Mouse (Mus musculus) CH12.LX (cell line): Measurements from ENCODE around the gene Suox. TPM values are rescaled to one million over a fixed set of nuclear protein-coding genes. Genes with fewer than 3 reads are reported as not detected.
A peak's percentile ranks its signal among the peaks of the same experiment; 100 is the strongest.

Experiments
- DNase-seq: peaks from one replicate; pipeline ENCODE4 v3.0.0-alpha.2; 2013; ENCODE audit errors: extremely low read depth
- H3K27ac ChIP-seq: 2 replicates; pipeline ENCODE4 v1.5.1; 2012; ENCODE audit warnings: low read depth, mild to moderate bottlenecking, control low read depth, moderate library complexity; ENCODE audit not compliant: insufficient read depth
- H3K27me3 ChIP-seq: replicated peaks from 2 replicates; pipeline ENCODE3; 2012; ENCODE audit warnings: inconsistent platforms
- H3K36me3 ChIP-seq, 2 experiments: replicated peaks in 1 of 2; 2 replicates each; pipeline versions ENCODE3 to v1.6.1; 2012; ENCODE audit warnings: inconsistent platforms in 1 of 2, low read length in 1 of 2, mild to moderate bottlenecking in 1 of 2, mixed read lengths in 1 of 2, moderate library complexity in 1 of 2; ENCODE audit not compliant: control insufficient read depth in 1 of 2, insufficient read depth in 1 of 2
- H3K4me1 ChIP-seq, 2 experiments: 2 replicates each; pipeline ENCODE4 v1.6.1; 2012; ENCODE audit warnings: inconsistent platforms in 1 of 2, moderate library complexity in 1 of 2; ENCODE audit not compliant: insufficient read depth in 2 of 2, control insufficient read depth in 1 of 2
- H3K4me2 ChIP-seq: 2 replicates; pipeline ENCODE4 v1.6.1; 2012; ENCODE audit warnings: low read depth, mild to moderate bottlenecking, control low read depth; ENCODE audit not compliant: poor library complexity, insufficient read depth, severe bottlenecking
- H3K4me3 ChIP-seq, 3 experiments: fragments of 150-350 bp in 1 of 3; sonication (generic) in 1 of 3; replicated peaks in 1 of 3; 2 replicates each; pipeline versions ENCODE3 to v1.5.1; 2011 to 2012; ENCODE audit warnings: low read depth in 2 of 3, low read length in 2 of 3, mild to moderate bottlenecking in 2 of 3, moderate library complexity in 2 of 3, control low read depth in 1 of 3, improper control_type of control experiment in 1 of 3, inconsistent platforms in 1 of 3, mixed read lengths in 1 of 3; ENCODE audit not compliant: poor library complexity in 1 of 3
- H3K79me2 ChIP-seq: replicated peaks from 2 replicates; pipeline ENCODE4 v1.6.1; 2012; ENCODE audit warnings: mild to moderate bottlenecking, moderate library complexity; ENCODE audit not compliant: control insufficient read depth, poor library complexity, insufficient read depth, severe bottlenecking; ENCODE audit errors: extremely low read depth
- H3K9ac ChIP-seq: 2 replicates; pipeline ENCODE4 v1.6.1; 2012; ENCODE audit warnings: low read depth, mild to moderate bottlenecking, control low read depth, moderate library complexity; ENCODE audit not compliant: insufficient read depth
- H3K9me3 ChIP-seq: replicated peaks from 2 replicates; pipeline ENCODE3; 2012; ENCODE audit warnings: low read length, inconsistent platforms, mixed read lengths
- BHLHE40 ChIP-seq: IDR thresholded peaks from 2 replicates; pipeline ENCODE4 v1.6.1; 2011; ENCODE audit warnings: mild to moderate bottlenecking, low read depth, low read length, improper control_type of control experiment
- CHD1 ChIP-seq: IDR thresholded peaks from 2 replicates; pipeline ENCODE4 v1.6.1; 2012; ENCODE audit warnings: low read depth, low read length, improper control_type of control experiment, inconsistent platforms
- CHD2 ChIP-seq: IDR thresholded peaks from 2 replicates; pipeline ENCODE4 v1.6.1; 2011; ENCODE audit warnings: low read length, improper control_type of control experiment
- CTCF ChIP-seq, 2 experiments: IDR thresholded peaks in 1 of 2; conservative IDR thresholded peaks in 1 of 2; 2 replicates each; pipeline ENCODE4 v1.5.1; 2011 to 2012; ENCODE audit warnings: low read depth in 2 of 2, low read length in 2 of 2, improper control_type of control experiment in 1 of 2, inconsistent platforms in 1 of 2, mild to moderate bottlenecking in 1 of 2, moderate library complexity in 1 of 2
- E2F4 ChIP-seq: IDR thresholded peaks from 2 replicates; pipeline ENCODE4 v1.6.1; 2011; ENCODE audit warnings: low read depth, low read length, improper control_type of control experiment; ENCODE audit not compliant: insufficient replicate concordance
- ELF1 ChIP-seq: IDR thresholded peaks from 2 replicates; pipeline ENCODE4 v1.6.1; 2014; ENCODE audit warnings: low read depth, mild to moderate bottlenecking, inconsistent platforms, low read length, improper control_type of control experiment
- EP300 ChIP-seq: IDR thresholded peaks from 2 replicates; pipeline ENCODE4 v1.6.1; 2011; ENCODE audit warnings: low read length, improper control_type of control experiment
- ETS1 ChIP-seq: conservative IDR thresholded peaks from 2 replicates; pipeline ENCODE4 v1.6.1; 2012; ENCODE audit warnings: low read depth, mild to moderate bottlenecking, inconsistent platforms, low read length, improper control_type of control experiment, moderate library complexity
- GABPA ChIP-seq: IDR thresholded peaks from 2 replicates; pipeline ENCODE4 v1.6.1; 2012; ENCODE audit warnings: low read depth, low read length, improper control_type of control experiment, inconsistent platforms; ENCODE audit not compliant: insufficient replicate concordance
- HCFC1 ChIP-seq: IDR thresholded peaks from 2 replicates; pipeline ENCODE4 v1.6.1; 2012; ENCODE audit warnings: low read depth, mild to moderate bottlenecking, inconsistent platforms, low read length, improper control_type of control experiment
- IRF4 ChIP-seq: IDR thresholded peaks from 2 replicates; pipeline ENCODE4 v1.6.1; 2014; ENCODE audit warnings: low read depth, mild to moderate bottlenecking, inconsistent platforms, low read length, improper control_type of control experiment
- JUN ChIP-seq: IDR thresholded peaks from 2 replicates; pipeline ENCODE4 v1.6.1; 2011; ENCODE audit warnings: low read depth, mild to moderate bottlenecking, low read length, improper control_type of control experiment, moderate library complexity; ENCODE audit not compliant: insufficient read depth
- JUND ChIP-seq: conservative IDR thresholded peaks from 2 replicates; pipeline ENCODE4 v1.6.1; 2011; ENCODE audit warnings: low read depth, low read length, improper control_type of control experiment
- KAT2A ChIP-seq: IDR thresholded peaks from 2 replicates; pipeline ENCODE4 v1.6.1; 2012; ENCODE audit warnings: low read length, improper control_type of control experiment, inconsistent platforms; ENCODE audit not compliant: insufficient replicate concordance
- MAFK ChIP-seq: IDR thresholded peaks from 2 replicates; pipeline ENCODE4 v1.6.1; 2011; ENCODE audit warnings: low read length, improper control_type of control experiment; ENCODE audit not compliant: insufficient replicate concordance
- MAX ChIP-seq: IDR thresholded peaks from 2 replicates; pipeline ENCODE4 v1.6.1; 2011; ENCODE audit warnings: low read length, improper control_type of control experiment
- MAZ ChIP-seq: IDR thresholded peaks from 2 replicates; pipeline ENCODE4 v1.6.1; 2012; ENCODE audit warnings: low read depth, mild to moderate bottlenecking, inconsistent platforms, low read length, improper control_type of control experiment, moderate library complexity
- MEF2A ChIP-seq: IDR thresholded peaks from 2 replicates; pipeline ENCODE4 v1.6.1; 2014; ENCODE audit warnings: low read depth, mild to moderate bottlenecking, inconsistent platforms, low read length, improper control_type of control experiment, borderline replicate concordance
- MXI1 ChIP-seq: IDR thresholded peaks from 2 replicates; pipeline ENCODE4 v1.6.1; 2011; ENCODE audit warnings: mild to moderate bottlenecking, low read depth, low read length, improper control_type of control experiment
- MYC ChIP-seq: IDR thresholded peaks from 2 replicates; pipeline ENCODE4 v1.6.1; 2011; ENCODE audit warnings: low read depth, mild to moderate bottlenecking, improper control_type of control experiment, low read length
- NELFE ChIP-seq: IDR thresholded peaks from 2 replicates; pipeline ENCODE4 v1.6.1; 2011; ENCODE audit warnings: low read depth, low read length, improper control_type of control experiment
- NRF1 ChIP-seq: IDR thresholded peaks from 2 replicates; pipeline ENCODE4 v1.6.1; 2014; ENCODE audit warnings: low read depth, mild to moderate bottlenecking, inconsistent platforms, low read length, improper control_type of control experiment, moderate library complexity
- PAX5 ChIP-seq: IDR thresholded peaks from 2 replicates; pipeline ENCODE4 v1.6.1; 2012; ENCODE audit warnings: low read length, inconsistent platforms, mixed read lengths
- POLR2A ChIP-seq: IDR thresholded peaks from 2 replicates; pipeline ENCODE4 v1.6.1; 2011; ENCODE audit warnings: low read depth, mild to moderate bottlenecking, improper control_type of control experiment, low read length
- POLR2AphosphoS2 ChIP-seq: IDR thresholded peaks from 2 replicates; pipeline ENCODE4 v1.6.1; 2011; ENCODE audit warnings: low read depth, low read length, improper control_type of control experiment
- RAD21 ChIP-seq: IDR thresholded peaks from 2 replicates; pipeline ENCODE4 v1.6.1; 2011; ENCODE audit warnings: low read depth, mild to moderate bottlenecking, low read length, improper control_type of control experiment, moderate library complexity
- RCOR1 ChIP-seq: conservative IDR thresholded peaks from 2 replicates; pipeline ENCODE4 v1.6.1; 2012; ENCODE audit warnings: low read depth, mild to moderate bottlenecking, inconsistent platforms, low read length, improper control_type of control experiment
- SIN3A ChIP-seq: IDR thresholded peaks from 2 replicates; pipeline ENCODE4 v1.6.1; 2012; ENCODE audit warnings: low read length, improper control_type of control experiment, inconsistent platforms
- SMC3 ChIP-seq: IDR thresholded peaks from 2 replicates; pipeline ENCODE4 v1.6.1; 2011; ENCODE audit warnings: low read depth, low read length, improper control_type of control experiment
- TBP ChIP-seq: conservative IDR thresholded peaks from 2 replicates; pipeline ENCODE4 v1.6.1; 2011; ENCODE audit warnings: low read depth, low read length, improper control_type of control experiment
- TCF12 ChIP-seq: IDR thresholded peaks from 2 replicates; pipeline ENCODE4 v1.6.1; 2014; ENCODE audit warnings: low read depth, mild to moderate bottlenecking, inconsistent platforms, low read length, improper control_type of control experiment
- UBTF ChIP-seq: IDR thresholded peaks from 2 replicates; pipeline ENCODE4 v1.6.1; 2012; ENCODE audit warnings: low read depth, mild to moderate bottlenecking, inconsistent platforms, low read length, improper control_type of control experiment, moderate library complexity
- USF1 ChIP-seq: IDR thresholded peaks from 2 replicates; pipeline ENCODE4 v1.6.1; 2014; ENCODE audit warnings: low read depth, mild to moderate bottlenecking, inconsistent platforms, low read length, improper control_type of control experiment
- USF2 ChIP-seq: conservative IDR thresholded peaks from 2 replicates; pipeline ENCODE4 v1.6.1; 2011; ENCODE audit warnings: low read depth, low read length, improper control_type of control experiment
- ZC3H11A ChIP-seq: IDR thresholded peaks from 2 replicates; pipeline ENCODE4 v1.6.1; 2012; ENCODE audit warnings: low read depth, mild to moderate bottlenecking, inconsistent platforms, low read length, improper control_type of control experiment
- ZKSCAN1 ChIP-seq: IDR thresholded peaks from 2 replicates; pipeline ENCODE4 v1.6.1; 2012; ENCODE audit warnings: low read depth, inconsistent platforms, low read length, improper control_type of control experiment, borderline replicate concordance
- ZMIZ1 ChIP-seq: IDR thresholded peaks from 2 replicates; pipeline ENCODE4 v1.6.1; 2012; ENCODE audit warnings: low read depth, mild to moderate bottlenecking, inconsistent platforms, low read length, improper control_type of control experiment
- ZNF384 ChIP-seq: IDR thresholded peaks from 2 replicates; pipeline ENCODE4 v1.6.1; 2012; ENCODE audit warnings: low read depth, low read length, improper control_type of control experiment, inconsistent platforms
- dilution Hi-C: fragments of 300-500 bp; cut with MboI; formaldehyde crosslinking; loops from 2 replicates; pipeline ENCODE4 v1.14.3; 2020; ENCODE audit warnings: low sequenced_read_pairs; ENCODE audit not compliant: extremely low pct_unique_long_range_greater_than_20kb, extremely low pct_ligation_motif_present
- in situ Hi-C: fragments of 300-500 bp; cut with MboI; formaldehyde crosslinking; loops from 3 replicates; pipeline ENCODE4 v1.14.3; 2019; ENCODE audit warnings: low sequenced_read_pairs, low pct_ligation_motif_present, low pct_unique_long_range_greater_than_20kb, mixed read lengths
- polyA plus RNA-seq: library from polyadenylated mRNA; unstranded; fragments of >175 nt; gene quantifications from 2 replicates; pipeline ENCODE4 v1.2.1, GENCODE M21; 2012; ENCODE audit warnings: low read depth; ENCODE audit not compliant: insufficient read length
- total RNA-seq, 2 experiments: library from RNA; depleted of rRNA; stranded (reverse); fragments of 300-350 nt in 1 of 2; fragments of >200 nt in 1 of 2; gene quantifications; 2 replicates each; pipeline ENCODE4 v1.2.3; 2012 to 2014

Suox gene
- total RNA-seq (2012; rRNA removed) (8.3 and 10.5 TPM in 2 replicates), total RNA-seq (2014; rRNA removed) (10.9 and 11.4 TPM in 2 replicates), polyA plus RNA-seq (9.0 TPM in 2 replicates)

GRCm38 (mm10) chr10:128673763-128674468, at the start of gene Suox:
Gene Suox, minus strand, starts transcription at chr10:128674073.
- dilution Hi-C loops = no loop called here
- TF ChIP-seq E2F4 (no peak), POLR2AphosphoS2 (no peak), RAD21 (no peak), ELF1 (0 out of 2 replicates have a peak, but pooled peaks have one; percentile 34), SIN3A (peak; percentile 31; the same call in 1 of the 2 replicates), ZNF384 (no peak), GABPA (no peak), MXI1 (peak; percentile 54), PAX5 (no peak), UBTF (no peak), EP300 (no peak; the same call in 1 of the 2 replicates), USF2 (no peak), TBP (no peak), ZC3H11A (no peak), MYC (no peak), MAZ (peak; percentile 40; the same call in 1 of the 2 replicates), RCOR1 (no peak), ZKSCAN1 (no peak), MAFK (no peak), JUN (no peak), HCFC1 (peak; percentile 29; the same call in 1 of the 2 replicates), ZMIZ1 (no peak), POLR2A (0 out of 2 replicates have a peak, but pooled peaks have one; percentile 33), BHLHE40 (peak; percentile 36), SMC3 (peak; percentile 18; the same call in 1 of the 2 replicates), MEF2A (0 out of 2 replicates have a peak, but pooled peaks have one; percentile 4), KAT2A (0 out of 2 replicates have a peak, but pooled peaks have one; percentile 54), MAX (0 out of 2 replicates have a peak, but pooled peaks have one; percentile 36), TCF12 (peak; percentile 44), CTCF (conservative IDR thresholded peaks at IDR 0.05 in 1 of 2, IDR thresholded peaks at IDR 0.05 in 1 of 2; ENCODE audit: low read depth in 2 of 2, low read length in 2 of 2) (no peak), IRF4 (no peak; the same call in 1 of the 2 replicates), CHD2 (no peak), NRF1 (0 out of 2 replicates have a peak, but pooled peaks have one; percentile 14), NELFE (no peak), ETS1 (no peak), CHD1 (0 out of 2 replicates have a peak, but pooled peaks have one; percentile 38), JUND (no peak), USF1 (no peak)

More at GRCm38 (mm10) chr10:128673763-128674468, at the start of gene Suox:
- H3K9ac ChIP-seq = peak within 1 kb of the TSS; percentile 51
- peaks cover 6 to 17% of the 10 kb centered on the region in 2 experiments for H3K36me3 ChIP-seq
- peaks cover 3% of the 10 kb centered on the region for H3K27me3 ChIP-seq
- in situ Hi-C loops = loop anchor here (5.0 kb wide), 1 partner anchor 47 kb away; the partner anchor contains the start of gene Rps26
- H3K4me1 ChIP-seq = peaks cover 16 to 40% of the 10 kb centered on the region in 2 experiments
- H3K9me3 ChIP-seq = no peaks in the 10 kb centered on the region
- H3K27ac ChIP-seq = peak within 1 kb of the TSS; percentile 63; the same call in 1 of the 2 replicates
- peak; percentile 86 for DNase-seq
- H3K4me2 ChIP-seq = peak within 1 kb of the TSS; percentile 89
- no peaks in the 10 kb centered on the region for H3K79me2 ChIP-seq
- peak within 1 kb of the TSS; percentile 58 to 77 (median 71) for H3K4me3 ChIP-seq
